Mouse (Mus musculus) frontal cortex, adult 2 months (tissue): ENCODE results near the gene Cldn5. TPM values are rescaled to one million over a fixed set of nuclear protein-coding genes. Genes with fewer than 3 reads are reported as not detected.
A peak's percentile ranks its signal among the peaks of the same experiment; 100 is the strongest.

Experiments
- DNase-seq, 2 experiments: peaks; one replicate each; pipeline ENCODE4 v3.0.0; 2022; ENCODE audit warnings: low spot score in 1 of 2; ENCODE audit errors: extremely low spot score in 1 of 2
- polyA plus RNA-seq: library from polyadenylated mRNA; depleted of rRNA; stranded (reverse); fragments of >200 nt; gene quantifications from 2 replicates; pipeline ENCODE4 v1.2.3, GENCODE M21; 2012

Cldn5 gene
- polyA plus RNA-seq, 1 experiment: 107 TPM

- no peak for DNase-seq
These were observed 5.2 kb downstream of the Cldn5 start for GRCm38 (mm10) chr16:18781810-18782209.

GRCm38 (mm10) chr16:18785025-18785424 is 8.4 kb downstream of the Cldn5 start:
- no peak for DNase-seq

- no peak for DNase-seq
These were observed 8.8 kb downstream of the Cldn5 start for GRCm38 (mm10) chr16:18785485-18785884.

GRCm38 (mm10) chr16:18786652-18787051 is 10.0 kb downstream of the Cldn5 start:
- no peak for DNase-seq

GRCm38 (mm10) chr16:18788627-18789406 is 12.2 kb downstream of the Cldn5 start:
- no peak for DNase-seq

GRCm38 (mm10) chr16:18795223-18795899 is 18.7 kb downstream of the Cldn5 start:
- peak in 1 of 2 experiments; percentile 37 for DNase-seq

- no peak for DNase-seq
These were observed 20.0 kb downstream of the Cldn5 start for GRCm38 (mm10) chr16:18796645-18797044.

GRCm38 (mm10) chr16:18798151-18798550 is 21.5 kb downstream of the Cldn5 start:
- no peak for DNase-seq

- peak; percentile 43 to 84 for DNase-seq
These were observed 22.2 kb downstream of the Cldn5 start for GRCm38 (mm10) chr16:18798841-18799240.

- DNase-seq: no peak
These were observed 29.1 kb downstream of the Cldn5 start for GRCm38 (mm10) chr16:18805746-18806145.

GRCm38 (mm10) chr16:18809001-18809400 is 32.4 kb downstream of the Cldn5 start:
- no peak for DNase-seq

- no peak for DNase-seq
These were observed 34.4 kb downstream of the Cldn5 start for GRCm38 (mm10) chr16:18811032-18811431.

- peak; percentile 94 to 95 for DNase-seq
These were observed 35.1 kb downstream of the Cldn5 start, which contains the start of the genes Ufd1 and Cdc45 for GRCm38 (mm10) chr16:18811468-18812384. Ufd1 (plus strand) TSS chr16:18811779. Cdc45 (minus strand) TSS chr16:18811987.

- DNase-seq: no peak
These were observed 35.8 kb downstream of the Cldn5 start for GRCm38 (mm10) chr16:18812385-18812910.

- DNase-seq: no peak
These were observed 45.7 kb downstream of the Cldn5 start for GRCm38 (mm10) chr16:18822356-18822755.

- peak; percentile 31 to 50 for DNase-seq
These were observed 46.3 kb downstream of the Cldn5 start for GRCm38 (mm10) chr16:18822925-18823324.
